Mouse (Mus musculus) liver, embryonic 14 days (tissue): ENCODE measurements around the gene Rarres1. TPM values are rescaled to one million over a fixed set of nuclear protein-coding genes. Genes with fewer than 3 reads are reported as not detected.

Experiments used
- polyA plus RNA-seq: library from polyadenylated mRNA; depleted of rRNA; stranded (reverse); fragments of >200 nt; gene quantifications from 2 replicates; pipeline ENCODE4 v1.2.3, GENCODE M21; 2012; rRNA removed

Gene Rarres1
- 1.1 and 1.2 TPM in 2 replicates for polyA plus RNA-seq

GRCm38 (mm10) chr3:67515274-67515801, at the start of gene Rarres1:
Rarres1 (minus strand) TSS chr3:67515523.

GRCm38 (mm10) chr3:67463450-67464372, 51.6 kb downstream of the Rarres1 start, which contains the start of gene Lxn:
Lxn (minus strand) TSS chr3:67463926.

GRCm38 (mm10) chr3:67429999-67430380, 85.3 kb downstream of the Rarres1 start, which contains the start of gene Gfm1:
Gfm1 (plus strand) TSS chr3:67430096.

Other genes starting within 250 kb of the Rarres1 start
- 0.83 and 0.95 TPM in 2 replicates for gene Mlf1, start 141.4 kb downstream of the Rarres1 start, polyA plus RNA-seq
- gene Gm17402, start 140.4 kb downstream of the Rarres1 start, polyA plus RNA-seq, result not detected in 2 replicates
- gene Gfm1, start 85.4 kb downstream of the Rarres1 start, polyA plus RNA-seq, result 18.3 and 20.3 TPM in 2 replicates
- gene Lxn, start 51.6 kb downstream of the Rarres1 start, polyA plus RNA-seq, result 3.7 and 4.5 TPM in 2 replicates
- gene Mfsd1, start 67.2 kb upstream of the Rarres1 start, polyA plus RNA-seq, result 11.4 and 13.6 TPM in 2 replicates